Mouse (Mus musculus) ES-Bruce4 (cell line): Measurements from ENCODE around the gene Olfr1389.

Experiments
- EP300 ChIP-seq: IDR thresholded peaks from 2 replicates; pipeline ENCODE4 v1.6.1; 2011; ENCODE audit warnings: low read depth, low read length; ENCODE audit not compliant: insufficient read depth
- POLR2A ChIP-seq: IDR thresholded peaks from one replicate; pipeline ENCODE4 v1.8.1; 2011; ENCODE audit warnings: low read length; ENCODE audit not compliant: insufficient read depth

DNA sequence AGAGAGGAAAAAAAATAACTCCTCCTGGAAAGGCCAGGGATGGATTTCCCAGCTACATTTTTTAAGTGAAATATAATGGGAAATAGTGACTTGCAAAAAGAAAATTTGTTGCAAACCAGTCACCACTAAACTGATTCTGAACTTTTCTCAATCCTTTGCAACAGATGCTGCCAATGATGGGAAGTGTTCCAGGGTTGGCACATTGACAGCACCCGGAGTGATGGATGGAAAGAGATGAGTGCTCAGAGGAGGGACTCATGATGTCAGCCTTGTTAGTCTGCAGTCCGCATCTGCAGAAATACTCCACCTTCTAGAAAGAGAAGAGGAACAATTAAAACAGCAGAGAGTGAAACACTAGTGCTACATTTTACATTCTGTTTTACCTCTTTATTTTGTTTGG is 6.8 kb downstream of the Olfr1389 start:
- TF ChIP-seq POLR2A (no peak), EP300 (no peak)
